Mouse (Mus musculus) midbrain, postnatal 0 days (tissue): Measurements from ENCODE around the gene Rif1. TPM values are rescaled to one million over a fixed set of nuclear protein-coding genes. Genes with fewer than 3 reads are reported as not detected.

Experiments used
- ATAC-seq: fragments of 200-750 bp; cut with Nextera tagmentation; 2 replicates; pipeline ENCODE4 v1.8.0; 2017; ENCODE audit warnings: moderate number of reproducible peaks, mild to moderate bottlenecking, moderate TSS enrichment, moderate library complexity; ENCODE audit not compliant: low FRiP score
- DNase-seq: peaks from one replicate; pipeline ENCODE4 v3.0.0-alpha.2; 2015; ENCODE audit warnings: low spot score
- H3K27ac ChIP-seq: fragments of 300-500 bp; sonication (generic); 2 replicates; pipeline ENCODE4 v1.5.1; 2014; ENCODE audit warnings: low read depth, mild to moderate bottlenecking, low read length, mixed read lengths
- H3K27me3 ChIP-seq: fragments of 300-500 bp; sonication (generic); 2 replicates; pipeline ENCODE4 v1.6.1; 2014; ENCODE audit warnings: low read length, control low read depth, mixed read lengths; ENCODE audit not compliant: insufficient read depth
- H3K36me3 ChIP-seq: fragments of 300-500 bp; sonication (generic); 2 replicates; pipeline ENCODE4 v1.6.1; 2014; ENCODE audit warnings: low read length, control low read depth, mixed read lengths; ENCODE audit not compliant: insufficient read depth
- H3K4me1 ChIP-seq: fragments of 300-500 bp; sonication (generic); 2 replicates; pipeline ENCODE4 v1.6.1; 2014; ENCODE audit warnings: mild to moderate bottlenecking, control low read depth, antibody characterized with exemption, low read length, mixed read lengths; ENCODE audit not compliant: insufficient read depth
- H3K4me2 ChIP-seq: fragments of 300-500 bp; sonication (generic); 2 replicates; pipeline ENCODE4 v1.6.1; 2014; ENCODE audit warnings: low read depth, mild to moderate bottlenecking, low read length, mixed read lengths; ENCODE audit not compliant: poor library complexity, severe bottlenecking
- H3K4me3 ChIP-seq: fragments of 300-500 bp; sonication (generic); 2 replicates; pipeline ENCODE4 v1.5.1; 2014; ENCODE audit warnings: low read depth, mild to moderate bottlenecking, low read length, moderate library complexity
- H3K9ac ChIP-seq: fragments of 300-500 bp; sonication (generic); replicated peaks from 2 replicates; pipeline ENCODE4 v1.6.1; 2014; ENCODE audit warnings: mild to moderate bottlenecking, low read length, moderate library complexity, mixed read lengths; ENCODE audit not compliant: poor library complexity, severe bottlenecking
- H3K9me3 ChIP-seq: fragments of 300-500 bp; sonication (generic); 2 replicates; pipeline ENCODE4 v1.6.1; 2016; ENCODE audit warnings: low read length, control low read depth
- CTCF ChIP-seq: IDR thresholded peaks from 2 replicates; pipeline ENCODE4 v1.5.1; 2016; ENCODE audit warnings: antibody characterized with exemption, mild to moderate bottlenecking
- WGBS: fragments of 180-500 bp; shearing (Covaris S2); extraction: QIAGEN DNeasy Blood & Tissue Kit; methylation state at CpG from one replicate; pipeline ENCODE4 v1.1.7; 2014; 5-methylcytosine and 5-hydroxymethylcytosine counted together
- polyA plus RNA-seq: library from polyadenylated mRNA; unstranded; fragments of >200 nt; fragmentation: Nextera tagmentation; extraction: Ambion mirVana; gene quantifications from 2 replicates; pipeline ENCODE4 v1.2.1, GENCODE M21; 2015
- total RNA-seq: library from RNA; depleted of rRNA; stranded (reverse); fragments of >200 nt; gene quantifications from 2 replicates; pipeline ENCODE4 v1.2.3, GENCODE M21; 2014

Gene Rif1
- total and polyA plus RNA-seq, 2 experiments from 2014 or later, result 13.8 to 17.2 TPM

DNA sequence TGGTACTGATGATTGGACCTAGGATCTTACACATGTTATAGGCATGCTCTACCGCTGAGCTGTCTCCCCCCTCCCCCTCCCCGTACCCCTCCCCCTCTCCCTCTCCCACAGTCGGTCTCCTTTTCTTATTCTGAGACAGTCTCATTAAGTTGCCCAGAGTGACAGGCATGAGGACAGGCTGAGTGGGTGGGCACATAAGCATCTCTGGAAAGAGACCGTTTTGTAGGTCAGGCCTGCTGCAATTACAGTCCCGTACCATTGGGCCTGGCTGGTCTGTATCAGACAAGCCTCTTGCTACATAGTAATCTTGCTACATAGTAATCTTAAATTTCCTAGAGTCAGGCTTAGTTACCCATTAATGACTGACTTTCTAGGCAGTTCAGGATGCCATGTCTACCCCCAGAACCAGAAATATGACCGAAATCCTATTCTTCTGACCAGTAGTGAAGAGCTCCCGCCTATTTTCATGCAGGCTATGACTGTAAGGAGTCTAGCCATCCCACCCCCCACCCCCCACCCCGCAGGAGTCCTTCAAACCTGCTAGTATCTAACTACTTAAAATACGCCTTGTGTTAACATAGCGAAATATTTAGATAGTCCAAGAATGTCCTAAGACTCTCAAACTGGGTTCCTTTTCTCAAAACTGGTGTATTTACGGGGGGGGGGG, 35.6 kb upstream of the Rif1 start:
- Histone ChIP-seq H3K9ac (no peak overlapping the region), H3K9me3 (no peaks in the 10 kb centered on the region), H3K4me1 (no peaks in the 10 kb centered on the region), H3K27me3 (no peaks in the 10 kb centered on the region), H3K4me2 (peak overlapping the region; percentile 55; the same call in 1 of the 2 replicates), H3K36me3 (no peaks in the 10 kb centered on the region), H3K4me3 (no peak overlapping the region), H3K27ac (no peak overlapping the region)
- no peak for TF ChIP-seq CTCF
- ATAC-seq (peak; percentile 34; the same call in 1 of the 2 replicates), DNase-seq (no peak)
- WGBS, result 46% methylated on average over 9 of the region's 11 CpGs

DNA sequence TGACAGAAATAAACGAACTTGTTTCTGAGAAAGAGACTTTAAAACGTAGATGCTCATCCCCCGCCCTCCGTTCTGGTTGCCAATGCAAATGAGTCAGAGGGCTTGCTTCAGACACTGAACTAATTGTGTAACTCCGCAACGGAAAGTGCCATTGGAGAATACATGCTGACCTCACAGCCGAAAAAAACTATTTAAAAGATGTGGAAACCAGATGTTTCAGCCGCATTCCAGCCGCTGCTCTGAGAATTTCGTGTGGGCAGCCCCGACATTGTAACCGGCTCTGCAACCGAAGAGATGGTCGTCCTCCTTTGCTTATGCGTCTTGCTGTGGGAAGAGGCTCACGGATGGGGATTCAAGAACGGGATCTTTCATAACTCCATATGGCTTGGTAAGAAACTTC, 34.8 kb upstream of the Rif1 start, which contains the start of gene Tnfaip6:
Gene Tnfaip6, plus strand, starts transcription at position 128 of the 400 bp plus-strand sequence.
- no peak for TF ChIP-seq CTCF
- Histone ChIP-seq H3K9ac (no peak within 1 kb of the TSS), H3K36me3 (no peaks in the 10 kb centered on the region), H3K9me3 (no peaks in the 10 kb centered on the region), H3K27ac (no peak within 1 kb of the TSS), H3K27me3 (no peaks in the 10 kb centered on the region), H3K4me1 (no peaks in the 10 kb centered on the region), H3K4me3 (peak within 1 kb of the TSS; percentile 31), H3K4me2 (peak within 1 kb of the TSS; percentile 55)
- ATAC-seq (no peak), DNase-seq (peak; percentile 70)
- WGBS, result under 1% methylated on average over 17 of the region's 17 CpGs

DNA sequence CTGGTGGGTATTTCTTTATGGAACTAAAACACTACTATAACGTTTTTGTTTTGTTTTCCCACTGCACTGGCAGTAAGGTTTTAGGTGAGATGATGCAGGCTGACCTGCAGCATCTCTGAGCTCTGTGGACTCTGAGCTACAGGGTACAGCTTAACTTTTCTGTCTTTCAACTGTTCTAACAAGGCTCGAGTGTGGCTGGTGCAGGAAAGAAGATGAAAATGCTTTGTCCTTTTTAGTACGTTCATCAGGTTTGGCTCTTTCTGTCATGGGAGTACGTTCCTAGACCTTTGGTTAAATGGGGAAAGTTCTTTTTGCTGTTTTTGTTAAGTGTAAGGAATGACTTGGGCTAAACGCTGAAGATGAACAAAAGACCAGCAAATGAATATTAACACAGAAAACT, 34.1 kb upstream of the Rif1 start:
- no peak for TF ChIP-seq CTCF
- WGBS, result 31% methylated on average over 5 of the region's 5 CpGs
- DNase-seq, result no peak

DNA sequence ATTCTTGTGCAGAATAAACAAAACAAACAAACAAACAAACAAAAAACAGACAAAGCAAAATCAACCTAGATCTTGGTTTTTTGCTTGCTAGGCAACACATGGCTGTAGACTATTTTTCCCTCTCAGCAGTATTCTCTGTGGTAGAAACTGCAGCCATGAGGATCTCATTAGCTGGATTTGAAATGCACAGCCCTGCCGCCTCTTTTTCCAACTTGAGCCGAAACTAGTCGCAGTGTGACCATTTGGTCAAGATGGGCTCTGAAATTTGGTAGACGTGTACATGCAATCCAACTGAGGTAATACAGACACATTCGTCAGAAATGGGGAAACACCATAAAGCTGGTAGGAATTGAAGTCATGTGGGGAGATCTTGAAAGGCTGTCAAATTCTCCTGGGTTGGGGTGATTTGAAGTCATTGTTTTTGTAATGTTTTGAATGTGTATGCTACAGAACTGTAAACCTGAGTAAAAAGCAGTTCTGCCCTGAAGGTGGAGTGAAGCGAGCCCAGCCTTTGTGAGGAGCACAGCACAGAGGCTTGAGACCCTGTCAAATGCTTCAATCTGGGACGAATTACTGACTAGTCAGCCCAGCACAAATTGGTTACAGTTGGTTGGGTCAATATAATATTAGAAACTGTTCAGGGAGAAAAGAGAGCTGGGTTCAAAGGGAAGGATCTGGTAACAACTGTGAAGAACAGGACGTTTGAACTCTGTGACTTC, 33.4 kb upstream of the Rif1 start:
- 38% methylated on average over 8 of the region's 8 CpGs for WGBS
- Histone ChIP-seq H3K4me1 (no peaks in the 10 kb centered on the region), H3K36me3 (no peaks in the 10 kb centered on the region), H3K27me3 (no peaks in the 10 kb centered on the region), H3K4me3 (no peak overlapping the region), H3K9ac (no peak overlapping the region), H3K9me3 (no peaks in the 10 kb centered on the region), H3K4me2 (no peak overlapping the region), H3K27ac (no peak overlapping the region)
- ATAC-seq, result no peak
- no peak for DNase-seq
- TF ChIP-seq CTCF, result no peak

More for the DNA sequence above, 34.1 kb upstream of the Rif1 start:
- Histone ChIP-seq H3K4me2 (peak overlapping the region; percentile 55), H3K9me3 (no peaks in the 10 kb centered on the region), H3K4me1 (no peaks in the 10 kb centered on the region), H3K27ac (no peak overlapping the region), H3K36me3 (no peaks in the 10 kb centered on the region), H3K9ac (no peak overlapping the region), H3K27me3 (no peaks in the 10 kb centered on the region), H3K4me3 (peak overlapping the region; percentile 31; the same call in 1 of the 2 replicates)
- ATAC-seq, result no peak

DNA sequence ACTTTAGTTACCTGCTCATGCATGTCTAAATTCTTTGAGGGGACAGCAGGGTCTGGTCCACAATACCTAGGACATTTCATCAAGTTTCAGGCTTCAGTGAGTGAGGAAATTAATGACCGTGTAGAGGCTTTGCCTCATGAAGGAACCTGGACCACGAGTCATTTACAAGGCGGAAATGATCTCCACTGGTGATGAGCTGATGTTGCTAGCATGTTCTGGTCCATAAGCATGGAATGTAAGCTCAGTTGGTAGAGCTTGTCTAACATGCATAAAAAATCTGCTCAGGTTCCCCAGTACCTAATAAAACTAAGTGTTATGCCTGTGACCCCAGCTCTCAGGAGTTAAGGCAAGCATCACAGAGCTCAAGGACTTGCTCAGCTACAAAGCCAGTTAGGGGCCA, 30.5 kb upstream of the Rif1 start:
- Histone ChIP-seq H3K9me3 (no peaks in the 10 kb centered on the region), H3K27ac (no peak overlapping the region), H3K4me1 (no peaks in the 10 kb centered on the region), H3K27me3 (no peaks in the 10 kb centered on the region), H3K9ac (no peak overlapping the region), H3K36me3 (no peaks in the 10 kb centered on the region), H3K4me2 (no peak overlapping the region), H3K4me3 (no peak overlapping the region)
- ATAC-seq, result no peak
- no peak for DNase-seq
- TF ChIP-seq CTCF, result no peak
- 75% methylated on average over 3 of the region's 3 CpGs for WGBS

DNA sequence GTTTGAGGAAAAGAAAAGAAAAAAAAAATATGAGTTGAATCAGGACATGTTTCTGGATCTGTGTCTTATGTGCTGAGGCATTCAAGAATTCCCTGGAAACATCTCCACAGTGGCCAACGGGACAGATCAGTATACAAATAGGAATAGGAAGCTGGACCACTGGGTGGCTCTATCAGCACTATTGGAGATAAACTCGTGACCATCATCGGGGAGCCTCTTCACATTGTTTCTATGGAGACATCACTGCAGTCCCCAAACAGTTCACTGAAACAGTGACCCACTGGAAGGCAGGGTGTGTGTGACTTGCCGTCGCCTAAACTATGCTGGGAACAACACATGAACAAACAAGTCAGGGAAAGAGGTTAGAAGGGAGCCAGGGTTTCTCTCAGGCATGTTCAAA, 29.9 kb upstream of the Rif1 start:
- H3K36me3 ChIP-seq, result no peaks in the 10 kb centered on the region
- TF ChIP-seq CTCF, result no peak

More for the DNA sequence above, 29.9 kb upstream of the Rif1 start:
- ATAC-seq, result no peak; the same call in 1 of the 2 replicates
- peak; percentile 21 for DNase-seq
- Histone ChIP-seq H3K4me2 (no peak overlapping the region), H3K9me3 (no peaks in the 10 kb centered on the region), H3K4me1 (no peaks in the 10 kb centered on the region), H3K27ac (no peak overlapping the region), H3K27me3 (no peaks in the 10 kb centered on the region), H3K9ac (no peak overlapping the region), H3K4me3 (no peak overlapping the region)
- 57% methylated on average over 5 of the region's 5 CpGs for whole genome bisulfite sequencing
